ENCODE assay signal across 19 mouse cellular contexts in genomic region chr11:115106638-115107037, GRCm38 (mm10). TPM values are rescaled to one million over a fixed set of nuclear protein-coding genes. Genes with fewer than 3 reads are reported as not detected.
"Had no signal": no experiment of that assay in that cellular context is flagged by ENCODE, and none has a peak within 500 bp of the region (broad histone marks: within the 10 kb centered on the region; RNA-seq: fewer than 3 reads in every experiment).

No protein-coding gene starts in this region.

- DNase-seq: lung, adult 18-20 months; lung, postnatal 10 days; lung, postnatal 4 days; right cerebral cortex, postnatal 14 days; thymus, adult 18-20 months; thymus, postnatal 25 days; thymus, postnatal 4 days had no signal

- H3K4me2 ChIP-seq: lung, embryonic 14.5 days; midbrain, embryonic 11.5 days; midbrain, embryonic 13.5 days; midbrain, embryonic 15.5 days; neural tube, embryonic 12.5 days had no signal

- H3K27me3 ChIP-seq: midbrain, embryonic 13.5 days; midbrain, embryonic 15.5 days; neural tube, embryonic 12.5 days had no signal

- H3K4me3 ChIP-seq: midbrain, embryonic 13.5 days; midbrain, embryonic 15.5 days; neural tube, embryonic 12.5 days had no signal

- H3K9me3 ChIP-seq: midbrain, embryonic 13.5 days; midbrain, embryonic 15.5 days; neural tube, embryonic 12.5 days had no signal

- H3K36me3 ChIP-seq: midbrain, embryonic 13.5 days; midbrain, embryonic 15.5 days; neural tube, embryonic 12.5 days had no signal

- H3K9ac ChIP-seq: liver, embryonic 14.5 days; lung, embryonic 14.5 days; midbrain, embryonic 13.5 days; midbrain, embryonic 15.5 days; neural tube, embryonic 12.5 days had no signal

- H3K27ac ChIP-seq: liver, embryonic 14.5 days; midbrain, embryonic 13.5 days; midbrain, embryonic 15.5 days; neural tube, embryonic 12.5 days had no signal

- ATAC-seq: midbrain, embryonic 13.5 days; midbrain, embryonic 15.5 days had no signal

RNA-seq across cellular contexts. Expression of gene Cd300lf, which starts 27.2 kb away (rescaled TPM):
- polyA plus RNA-seq: midbrain, embryonic 11.5 days; neural tube, embryonic 12.5 days had no signal

RNA-seq across cellular contexts. Expression of gene Cd300e, which starts 44.7 kb away (rescaled TPM):
- total RNA-seq: midbrain, postnatal 0 days had no signal
- polyA plus RNA-seq: lung, embryonic 14.5 days; midbrain, embryonic 11.5 days; midbrain, embryonic 13.5 days; midbrain, embryonic 15.5 days; neural tube, embryonic 12.5 days; neural tube, embryonic 14.5 days had no signal

RNA-seq across cellular contexts. Expression of gene Cd300ld3, which starts 58.4 kb away (rescaled TPM):
- polyA plus RNA-seq: liver, embryonic 16.5 days; lung, embryonic 14.5 days; lung, embryonic 16.5 days; midbrain, embryonic 11.5 days; midbrain, embryonic 13.5 days; midbrain, embryonic 15.5 days; midbrain, postnatal 0 days; neural tube, embryonic 12.5 days; neural tube, embryonic 14.5 days; stomach, embryonic 14.5 days; stomach, embryonic 16.5 days had no signal
